Mouse (Mus musculus): ENCODE measurements around the gene Sfxn3. TPM values are rescaled to one million over a fixed set of nuclear protein-coding genes. Genes with fewer than 3 reads are reported as not detected.

The Sfxn3 gene
- total and polyA plus RNA-seq, 3 experiments: 6.7 to 26.1 (median 7.4) TPM

- ATAC-seq (ENCODE audit: extremely low read depth, insufficient number of reproducible peaks, low FRiP score, poor library complexity, severe bottlenecking): no peak
- Histone ChIP-seq H3K36me3 (replicated peaks) (peaks cover 83% of the 10 kb centered on the region), H3K4me1 (ENCODE audit: insufficient read depth, low read depth, low read length) (peaks cover 33% of the 10 kb centered on the region), H3K4me3 (ENCODE audit: low read depth, low read length) (no peak overlapping the region), H3K9me3 (replicated peaks) (no peaks in the 10 kb centered on the region), H3K27me3 (ENCODE audit: insufficient read depth, low read length) (peaks cover 2% of the 10 kb centered on the region; the same call in 1 of the 2 replicates)
- DNase-seq (ENCODE audit: low spot score): no peak
- TF ChIP-seq CTCF (IDR thresholded peaks at IDR 0.05; ENCODE audit: low read depth, low read length) (no peak), GATA1 (IDR thresholded peaks at IDR 0.05; ENCODE audit: borderline replicate concordance, low read length) (no peak), TAL1 (conservative IDR thresholded peaks at IDR 0.05; ENCODE audit: low read depth, low read length) (no peak), GATA2 (IDR thresholded peaks at IDR 0.05; ENCODE audit: borderline replicate concordance, low read depth, low read length) (no peak), POLR2AphosphoS5 (IDR thresholded peaks at IDR 0.05; ENCODE audit: insufficient replicate concordance, low read depth, low read length) (no peak)
These were observed 22.5 kb upstream of the Sfxn3 start for GRCm38 (mm10) chr19:45024775-45025174.

- no peak for DNase-seq (ENCODE audit: low spot score)
- Histone ChIP-seq H3K4me1 (ENCODE audit: insufficient read depth, low read depth, low read length) (peaks cover 32% of the 10 kb centered on the region), H3K9me3 (replicated peaks) (no peaks in the 10 kb centered on the region), H3K36me3 (replicated peaks) (peaks cover 71% of the 10 kb centered on the region), H3K4me3 (ENCODE audit: low read depth, low read length) (no peak overlapping the region), H3K27me3 (ENCODE audit: insufficient read depth, low read length) (peaks cover 2% of the 10 kb centered on the region; the same call in 1 of the 2 replicates)
- no peak for TF ChIP-seq CTCF (IDR thresholded peaks at IDR 0.05; ENCODE audit: low read depth, low read length)
- no peak for TF ChIP-seq POLR2AphosphoS5 (IDR thresholded peaks at IDR 0.05; ENCODE audit: insufficient replicate concordance, low read depth, low read length)
- no peak for TF ChIP-seq GATA1 (IDR thresholded peaks at IDR 0.05; ENCODE audit: borderline replicate concordance, low read length)
- TF ChIP-seq GATA2 (IDR thresholded peaks at IDR 0.05; ENCODE audit: borderline replicate concordance, low read depth, low read length): no peak
- no peak for TF ChIP-seq TAL1 (conservative IDR thresholded peaks at IDR 0.05; ENCODE audit: low read depth, low read length)
- ATAC-seq (ENCODE audit: extremely low read depth, insufficient number of reproducible peaks, low FRiP score, poor library complexity, severe bottlenecking): no peak
These were observed 21.2 kb upstream of the Sfxn3 start for GRCm38 (mm10) chr19:45025937-45026568.

- DNase-seq (ENCODE audit: low spot score): no peak
- TF ChIP-seq TAL1 (conservative IDR thresholded peaks at IDR 0.05; ENCODE audit: low read depth, low read length) (no peak), POLR2AphosphoS5 (IDR thresholded peaks at IDR 0.05; ENCODE audit: insufficient replicate concordance, low read depth, low read length) (no peak), CTCF (IDR thresholded peaks at IDR 0.05; ENCODE audit: low read depth, low read length) (no peak), GATA1 (IDR thresholded peaks at IDR 0.05; ENCODE audit: borderline replicate concordance, low read length) (no peak), GATA2 (IDR thresholded peaks at IDR 0.05; ENCODE audit: borderline replicate concordance, low read depth, low read length) (no peak)
- no peak for ATAC-seq (ENCODE audit: extremely low read depth, insufficient number of reproducible peaks, low FRiP score, poor library complexity, severe bottlenecking)
- Histone ChIP-seq H3K27me3 (ENCODE audit: insufficient read depth, low read length) (peaks cover 2% of the 10 kb centered on the region; the same call in 1 of the 2 replicates), H3K4me1 (ENCODE audit: insufficient read depth, low read depth, low read length) (peaks cover 33% of the 10 kb centered on the region), H3K4me3 (ENCODE audit: low read depth, low read length) (no peak overlapping the region), H3K9me3 (replicated peaks) (no peaks in the 10 kb centered on the region), H3K36me3 (replicated peaks) (peaks cover 60% of the 10 kb centered on the region)
These were observed 20.2 kb upstream of the Sfxn3 start for GRCm38 (mm10) chr19:45026958-45027670.

GRCm38 (mm10) chr19:45027848-45028247 lies 19.5 kb upstream of the Sfxn3 start:
- TF ChIP-seq TAL1 (conservative IDR thresholded peaks at IDR 0.05; ENCODE audit: low read depth, low read length) (no peak), POLR2AphosphoS5 (IDR thresholded peaks at IDR 0.05; ENCODE audit: insufficient replicate concordance, low read depth, low read length) (no peak), GATA2 (IDR thresholded peaks at IDR 0.05; ENCODE audit: borderline replicate concordance, low read depth, low read length) (no peak), CTCF (IDR thresholded peaks at IDR 0.05; ENCODE audit: low read depth, low read length) (no peak), GATA1 (IDR thresholded peaks at IDR 0.05; ENCODE audit: borderline replicate concordance, low read length) (no peak)
- no peak for ATAC-seq (ENCODE audit: extremely low read depth, insufficient number of reproducible peaks, low FRiP score, poor library complexity, severe bottlenecking)
- Histone ChIP-seq H3K4me3 (ENCODE audit: low read depth, low read length) (no peak overlapping the region), H3K27me3 (ENCODE audit: insufficient read depth, low read length) (peaks cover 3% of the 10 kb centered on the region; the same call in 1 of the 2 replicates), H3K4me1 (ENCODE audit: insufficient read depth, low read depth, low read length) (peaks cover 39% of the 10 kb centered on the region), H3K36me3 (replicated peaks) (peaks cover 53% of the 10 kb centered on the region), H3K9me3 (replicated peaks) (no peaks in the 10 kb centered on the region)
- DNase-seq (ENCODE audit: low spot score): no peak

GRCm38 (mm10) chr19:45028746-45029145 lies 18.6 kb upstream of the Sfxn3 start:
- peaks cover 35% of the 10 kb centered on the region for H3K4me1 ChIP-seq (ENCODE audit: insufficient read depth, low read depth, low read length)
- H3K9me3 ChIP-seq (replicated peaks): no peaks in the 10 kb centered on the region
- no peak overlapping the region for H3K4me3 ChIP-seq (ENCODE audit: low read depth, low read length)
- peaks cover 47% of the 10 kb centered on the region for H3K36me3 ChIP-seq (replicated peaks)
- peaks cover 5% of the 10 kb centered on the region; the same call in 1 of the 2 replicates for H3K27me3 ChIP-seq (ENCODE audit: insufficient read depth, low read length)
- no peak for DNase-seq (ENCODE audit: low spot score)
- ATAC-seq (ENCODE audit: extremely low read depth, insufficient number of reproducible peaks, low FRiP score, poor library complexity, severe bottlenecking): no peak
- TF ChIP-seq POLR2AphosphoS5 (IDR thresholded peaks at IDR 0.05; ENCODE audit: insufficient replicate concordance, low read depth, low read length): no peak
- TF ChIP-seq TAL1 (conservative IDR thresholded peaks at IDR 0.05; ENCODE audit: low read depth, low read length): no peak
- no peak for TF ChIP-seq GATA2 (IDR thresholded peaks at IDR 0.05; ENCODE audit: borderline replicate concordance, low read depth, low read length)
- TF ChIP-seq CTCF (IDR thresholded peaks at IDR 0.05; ENCODE audit: low read depth, low read length): no peak
- TF ChIP-seq GATA1 (IDR thresholded peaks at IDR 0.05; ENCODE audit: borderline replicate concordance, low read length): no peak

GRCm38 (mm10) chr19:45029571-45029970 lies 17.7 kb upstream of the Sfxn3 start:
- peaks cover 5% of the 10 kb centered on the region; the same call in 1 of the 2 replicates for H3K27me3 ChIP-seq (ENCODE audit: insufficient read depth, low read length)
- ATAC-seq (ENCODE audit: extremely low read depth, insufficient number of reproducible peaks, low FRiP score, poor library complexity, severe bottlenecking) (no peak), DNase-seq (ENCODE audit: low spot score) (no peak)
- H3K9me3 ChIP-seq (replicated peaks): no peaks in the 10 kb centered on the region
- TF ChIP-seq GATA1 (IDR thresholded peaks at IDR 0.05; ENCODE audit: borderline replicate concordance, low read length) (no peak), POLR2AphosphoS5 (IDR thresholded peaks at IDR 0.05; ENCODE audit: insufficient replicate concordance, low read depth, low read length) (no peak), TAL1 (conservative IDR thresholded peaks at IDR 0.05; ENCODE audit: low read depth, low read length) (no peak), CTCF (IDR thresholded peaks at IDR 0.05; ENCODE audit: low read depth, low read length) (no peak), GATA2 (IDR thresholded peaks at IDR 0.05; ENCODE audit: borderline replicate concordance, low read depth, low read length) (no peak)
- H3K4me3 ChIP-seq (ENCODE audit: low read depth, low read length): no peak overlapping the region
- H3K4me1 ChIP-seq (ENCODE audit: insufficient read depth, low read depth, low read length): peaks cover 31% of the 10 kb centered on the region
- H3K36me3 ChIP-seq (replicated peaks): peaks cover 41% of the 10 kb centered on the region

All from G1E (cell line).